Mouse (Mus musculus): ENCODE data around the gene Dnm2. TPM values are rescaled to one million over a fixed set of nuclear protein-coding genes. Genes with fewer than 3 reads are reported as not detected.

Dnm2 gene
- total RNA-seq, 4 experiments from 2014 or later = 29.3 to 39.1 (median 30.8) TPM

DNA sequence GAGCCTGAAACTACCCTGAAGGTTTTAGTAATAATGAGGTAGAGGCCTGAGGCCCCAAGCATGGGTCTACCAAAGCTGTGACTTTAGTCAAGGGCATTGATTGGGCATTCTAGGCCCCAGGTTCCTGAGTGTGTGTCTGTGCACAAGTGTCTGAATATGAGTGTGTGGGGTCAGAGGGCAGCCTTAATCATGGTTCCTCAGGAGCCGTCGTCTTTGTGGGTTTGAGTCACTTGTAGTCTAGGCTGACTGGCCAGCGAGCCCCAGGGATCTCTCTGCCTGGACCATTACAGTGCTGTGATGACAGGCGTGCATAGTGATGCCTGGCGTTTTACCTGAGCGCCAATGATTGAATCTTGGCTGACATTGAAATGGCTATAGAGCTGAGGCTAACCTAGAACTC is 3.5 kb downstream of the Dnm2 start:
- no peak for DNase-seq (ENCODE audit: low spot score in 2 of 2)

DNA sequence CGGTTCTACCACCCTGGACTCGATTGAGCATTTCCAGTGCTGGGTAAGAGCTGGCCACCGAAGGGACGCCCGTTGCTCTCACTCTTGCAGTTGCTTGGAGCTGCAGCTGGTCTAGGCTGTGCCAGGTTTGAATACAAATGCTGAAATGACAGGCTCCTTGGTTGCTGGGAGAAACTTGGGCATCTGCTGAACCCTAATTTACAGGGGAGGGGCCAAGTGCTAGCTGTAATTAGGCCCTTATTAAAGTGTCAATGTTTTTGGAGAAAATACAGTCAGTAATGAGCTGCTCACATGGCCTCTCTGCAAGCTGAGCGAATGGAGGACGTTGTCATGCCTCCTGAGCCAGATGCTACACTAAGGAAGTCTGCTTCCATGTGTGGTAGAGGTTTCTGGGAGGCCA is 6.0 kb downstream of the Dnm2 start:
- no peak for DNase-seq (ENCODE audit: low spot score in 2 of 2)

DNA sequence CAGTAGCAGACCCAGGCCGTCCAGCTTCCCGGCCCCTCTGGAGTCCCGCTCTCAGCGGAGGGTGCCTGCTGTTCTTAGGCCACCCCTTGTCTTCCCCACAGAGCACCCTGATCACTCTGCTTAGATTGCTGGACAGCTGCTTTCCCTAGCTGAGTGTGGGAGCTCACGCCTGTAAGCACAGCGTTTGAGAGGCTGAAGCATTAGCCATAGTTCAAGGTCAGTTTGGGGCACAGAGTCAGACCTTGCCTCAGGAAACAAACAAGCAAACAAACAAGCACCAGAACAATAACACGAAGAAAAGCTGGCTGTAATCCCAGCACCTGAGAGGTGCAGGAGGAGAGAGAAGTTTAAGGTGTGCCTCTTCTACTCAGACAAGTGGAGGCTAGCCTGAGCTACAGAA is 7.4 kb downstream of the Dnm2 start:
- no peak for DNase-seq (ENCODE audit: low spot score in 2 of 2)

DNA sequence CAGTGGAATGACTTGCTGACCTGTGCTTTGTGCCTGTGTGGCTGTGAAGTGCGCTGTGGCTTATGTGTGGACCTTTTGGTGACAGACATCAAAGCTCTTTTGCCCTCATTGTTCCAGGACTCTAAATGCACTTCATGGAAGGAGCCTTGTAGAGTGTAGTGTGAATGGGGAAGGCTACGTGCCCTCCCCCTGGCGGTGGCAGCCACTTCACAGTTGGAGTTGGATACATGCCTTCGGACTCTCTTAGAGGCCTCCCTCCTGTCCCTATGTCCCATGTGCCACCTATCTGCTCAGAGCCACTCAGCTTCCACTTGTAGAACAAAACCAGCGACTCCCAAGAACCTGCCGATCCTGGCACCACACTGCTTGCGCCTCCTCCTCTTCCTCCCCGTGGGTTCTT is 9.1 kb downstream of the Dnm2 start:
- DNase-seq (ENCODE audit: low spot score in 2 of 2) = no peak

DNA sequence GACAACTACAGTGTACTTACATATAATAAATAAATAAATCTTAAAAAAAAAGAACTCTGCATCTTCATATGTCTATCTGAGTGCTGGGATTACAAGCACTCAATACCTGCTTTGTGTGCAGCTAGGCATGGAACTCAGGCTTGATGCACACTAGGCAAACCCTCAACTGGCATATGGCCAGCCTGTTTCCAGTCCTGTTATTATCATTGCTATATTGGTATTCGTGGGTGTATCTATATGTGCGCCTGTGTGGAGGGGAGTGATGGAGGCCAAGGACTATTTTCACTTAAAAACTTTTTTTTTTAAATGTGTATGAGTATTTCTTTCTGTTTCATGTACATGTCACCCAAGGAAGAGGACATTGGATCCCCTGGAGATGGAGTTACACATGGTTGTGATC is 9.7 kb downstream of the Dnm2 start:
- no peak for DNase-seq (ENCODE audit: low spot score in 2 of 2)

DNA sequence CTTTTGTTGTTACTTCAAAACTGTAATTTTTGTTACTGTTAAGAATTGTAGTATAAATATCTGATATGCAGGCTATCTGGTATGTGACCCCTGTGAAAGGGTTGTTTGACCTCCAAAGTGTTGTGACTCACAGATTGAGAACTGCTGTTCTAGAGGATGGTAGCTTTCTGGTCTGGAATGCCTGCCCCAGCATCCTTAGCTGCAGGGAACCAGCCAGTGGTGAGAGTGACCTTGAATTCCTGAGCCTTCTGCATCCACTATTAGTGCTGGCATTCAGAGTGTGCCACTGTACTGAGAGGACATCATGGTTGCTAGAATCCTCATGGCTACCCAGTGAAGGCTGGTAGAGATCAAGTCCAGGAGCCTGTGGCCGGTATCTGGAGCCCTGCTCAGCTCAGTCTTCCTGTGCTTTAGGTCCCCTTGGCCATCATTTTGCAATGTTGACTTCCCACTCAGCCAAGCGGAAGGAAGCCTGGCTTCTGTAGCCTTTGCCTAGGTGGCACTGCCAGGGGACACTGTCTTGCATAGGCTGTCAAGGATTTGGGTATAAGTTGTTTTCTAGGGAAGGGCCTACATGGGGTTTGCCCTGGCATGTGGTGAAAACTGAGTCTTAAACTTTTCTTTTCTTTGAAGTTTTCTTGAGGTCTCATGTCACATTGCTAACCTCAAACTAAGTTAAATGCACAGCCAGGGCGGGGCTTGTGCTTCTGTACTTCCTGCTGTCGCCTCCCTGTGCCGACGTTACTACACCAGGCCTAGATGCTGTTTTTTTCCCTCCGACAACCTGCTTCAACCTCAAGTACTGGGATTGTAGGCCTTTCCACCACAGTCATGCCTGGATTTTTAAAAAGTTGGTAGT is 11.3 kb downstream of the Dnm2 start:
- no peak for DNase-seq (ENCODE audit: low spot score in 2 of 2)

DNA sequence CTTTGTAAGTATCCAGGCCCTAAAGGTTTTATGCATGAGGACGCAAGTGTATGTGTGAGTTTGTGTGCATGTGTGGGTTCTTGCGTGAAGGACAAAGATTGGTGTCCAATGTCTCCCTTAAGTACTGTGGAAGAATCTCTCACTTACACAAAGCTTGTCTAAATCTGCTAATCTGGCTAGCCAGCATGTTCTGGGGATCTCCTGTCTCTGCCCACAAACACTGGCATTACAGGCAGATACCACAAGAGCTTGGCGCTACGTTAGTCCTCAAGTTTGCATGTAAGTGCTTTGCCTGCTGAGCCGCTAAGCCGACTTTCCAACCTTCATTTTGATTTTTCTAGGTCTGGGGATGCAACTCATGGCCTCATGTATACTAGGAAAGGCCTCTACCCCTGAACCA is 12.9 kb downstream of the Dnm2 start:
- no peak for DNase-seq (ENCODE audit: low spot score in 2 of 2)

DNA sequence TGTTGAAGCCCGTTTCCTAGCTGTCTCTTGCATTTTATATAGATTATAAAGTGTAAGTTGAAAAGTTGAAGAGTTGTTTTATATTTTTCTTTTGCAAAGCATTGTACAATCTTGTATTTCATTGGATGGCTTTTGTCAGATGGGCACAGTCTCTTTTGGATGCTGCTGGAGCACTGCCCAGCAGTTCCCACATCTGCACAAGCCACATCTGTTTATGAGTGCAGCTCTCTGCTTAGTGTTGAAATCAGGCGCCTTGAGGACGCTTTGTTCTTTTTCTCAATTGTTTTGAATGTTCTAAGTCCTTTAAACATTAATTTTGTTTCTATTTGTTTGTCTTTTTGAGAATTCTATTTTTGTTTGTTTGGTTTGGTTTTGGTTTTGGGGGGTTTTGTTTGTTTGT is 13.5 kb downstream of the Dnm2 start:
- DNase-seq (ENCODE audit: low spot score in 2 of 2) = peak in 1 of 2 experiments; percentile 41

DNA sequence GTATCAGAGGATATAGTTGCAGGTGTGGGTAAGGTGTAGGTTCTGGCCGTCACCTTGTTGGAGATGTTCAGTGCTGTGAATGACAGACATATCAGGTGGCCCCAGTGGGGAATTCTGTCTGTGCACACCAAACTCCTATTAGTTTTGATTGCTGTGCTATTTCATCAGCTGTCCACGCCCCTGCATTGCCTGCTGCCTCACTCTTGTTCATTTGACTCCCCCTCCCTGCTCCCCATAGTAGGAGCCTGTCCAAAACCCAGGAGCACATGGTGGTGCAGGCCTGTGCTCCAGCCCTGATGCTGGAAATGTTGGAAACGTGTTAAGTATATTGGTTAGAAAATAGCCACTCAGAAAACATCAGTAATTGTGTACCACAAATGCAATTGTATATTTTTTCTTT is 14.7 kb downstream of the Dnm2 start:
- DNase-seq (ENCODE audit: low spot score in 2 of 2) = no peak

DNA sequence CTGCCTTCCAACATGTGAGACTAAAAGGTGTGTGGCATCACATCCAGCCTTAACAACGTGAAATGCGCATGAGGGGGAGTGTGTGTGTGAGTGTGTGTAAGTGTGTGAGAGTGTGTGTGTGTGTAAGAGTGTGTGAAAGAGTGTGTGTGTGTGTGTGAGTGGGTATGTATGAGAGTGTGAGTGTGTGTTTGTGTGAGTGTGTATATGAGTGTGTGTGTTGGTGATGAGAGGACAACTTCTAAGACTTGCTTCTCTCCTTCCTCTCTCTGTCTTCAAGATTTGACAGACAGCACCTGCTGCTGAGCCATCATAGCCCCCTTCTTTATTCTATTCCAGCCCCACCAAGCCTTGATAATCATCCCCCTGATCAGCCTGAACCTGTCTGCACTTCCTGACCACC is 15.2 kb downstream of the Dnm2 start:
- DNase-seq (ENCODE audit: low spot score in 2 of 2) = no peak

DNA sequence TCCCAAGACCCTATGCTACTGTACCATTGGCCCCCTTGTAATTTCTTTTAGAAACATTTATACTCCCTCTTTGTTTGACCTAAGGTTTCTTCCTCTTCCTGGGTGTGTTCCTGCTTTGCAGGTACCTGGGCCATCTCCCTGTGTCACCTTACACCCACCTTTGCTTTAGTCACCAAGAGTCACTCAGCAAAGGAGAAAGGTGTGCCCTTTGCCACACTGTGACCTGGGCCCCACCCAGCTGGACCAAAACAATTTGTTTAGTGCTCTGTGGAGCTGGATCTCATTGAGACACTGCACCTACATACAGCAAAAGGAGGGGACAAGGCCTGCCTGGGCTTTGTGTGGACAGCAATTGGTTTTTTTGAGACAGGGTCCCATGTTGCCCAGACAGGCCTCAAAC is 15.7 kb downstream of the Dnm2 start:
- no peak for DNase-seq (ENCODE audit: low spot score in 2 of 2)

DNA sequence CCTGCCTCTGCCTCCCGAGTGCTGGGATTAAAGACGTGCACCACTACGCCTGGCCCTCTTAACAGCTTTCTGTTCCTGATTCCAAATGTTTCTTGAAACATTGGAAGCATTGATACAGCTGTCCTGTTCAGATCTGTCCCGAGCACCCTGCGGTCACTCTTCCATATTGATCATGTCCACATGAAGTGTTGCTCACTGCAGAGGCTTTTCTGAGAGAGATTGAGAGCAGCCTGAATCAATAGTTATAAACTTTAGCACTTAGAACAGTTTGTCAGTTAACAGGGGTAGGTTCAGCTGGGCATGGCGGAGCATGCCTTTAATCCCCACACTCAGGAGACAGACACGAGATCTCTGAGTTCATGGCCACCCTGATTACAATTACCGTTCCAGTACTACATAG is 19.1 kb downstream of the Dnm2 start:
- no peak for DNase-seq (ENCODE audit: low spot score in 2 of 2)

DNA sequence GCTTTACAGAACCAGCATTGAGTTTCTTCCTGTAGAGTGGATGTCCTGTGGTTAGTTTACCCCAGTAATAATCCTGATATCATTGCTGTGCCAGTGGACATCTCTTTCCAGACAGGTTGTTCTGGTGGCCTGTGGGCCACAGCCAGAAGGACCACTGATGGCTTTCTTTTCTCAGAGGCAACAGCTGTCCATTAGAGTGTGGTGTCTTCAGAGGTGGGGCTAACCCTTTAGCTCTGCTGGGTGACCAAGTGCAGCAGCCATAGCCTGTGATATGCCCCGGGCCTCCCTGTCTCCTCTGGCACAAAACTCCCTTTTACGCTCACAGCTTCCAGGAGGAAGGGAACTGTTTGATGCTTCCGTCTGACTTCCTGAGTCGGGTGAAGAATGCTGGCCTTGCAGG is 19.9 kb downstream of the Dnm2 start:
- DNase-seq (ENCODE audit: low spot score in 2 of 2) = no peak

DNA sequence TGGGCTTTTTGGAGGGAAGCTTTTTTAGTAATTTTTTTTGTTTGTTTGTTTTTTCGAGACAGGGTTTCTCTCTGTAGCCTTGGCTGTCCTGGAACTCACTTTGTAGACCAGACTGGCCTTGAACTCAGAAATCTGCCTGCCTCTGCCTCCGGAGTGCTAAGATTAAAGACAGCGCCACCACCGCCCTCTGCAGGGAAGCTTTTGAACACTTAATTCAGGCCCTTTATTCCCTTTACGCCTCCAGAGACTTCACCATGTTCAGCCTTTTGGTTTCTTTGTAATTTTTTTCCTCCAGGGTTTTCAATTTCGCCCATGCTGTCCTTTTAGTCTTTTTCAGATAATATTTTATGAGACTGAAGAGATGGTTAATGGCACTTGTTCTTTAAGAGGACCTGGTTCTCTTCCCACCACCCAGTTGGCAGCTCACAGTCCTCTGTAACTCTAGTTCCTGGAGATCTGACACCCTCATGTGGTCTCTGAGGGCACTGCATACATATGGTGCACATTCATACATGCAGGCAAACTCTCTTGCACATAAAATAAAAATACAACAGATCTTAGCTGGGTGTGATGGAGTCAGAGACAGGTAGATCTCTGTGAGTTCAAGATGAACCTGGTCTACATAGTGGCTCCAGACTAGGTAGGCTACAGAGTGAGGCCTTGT is 20.5 kb downstream of the Dnm2 start:
- no peak for DNase-seq (ENCODE audit: low spot score in 2 of 2)

DNA sequence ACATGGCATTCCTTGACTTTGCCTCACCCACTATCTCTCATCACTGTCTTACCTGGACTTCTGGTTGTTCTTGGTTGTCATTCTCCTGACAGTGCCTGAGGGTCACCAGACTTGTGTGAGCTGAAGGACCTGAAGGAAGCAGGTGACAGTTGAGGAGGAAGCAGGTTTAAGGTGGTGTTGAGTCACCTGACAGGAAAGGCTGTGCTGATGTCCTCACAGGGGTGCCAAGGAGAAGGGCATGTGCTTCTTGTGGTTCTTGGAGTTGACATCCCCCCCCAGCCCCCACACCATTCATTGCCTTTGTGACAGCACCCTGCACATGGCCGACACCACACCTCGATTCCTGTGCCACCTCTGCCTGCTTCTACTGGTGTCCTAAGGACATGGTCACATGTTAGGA is 23.1 kb downstream of the Dnm2 start:
- no peak for DNase-seq (ENCODE audit: low spot score in 2 of 2)

DNA sequence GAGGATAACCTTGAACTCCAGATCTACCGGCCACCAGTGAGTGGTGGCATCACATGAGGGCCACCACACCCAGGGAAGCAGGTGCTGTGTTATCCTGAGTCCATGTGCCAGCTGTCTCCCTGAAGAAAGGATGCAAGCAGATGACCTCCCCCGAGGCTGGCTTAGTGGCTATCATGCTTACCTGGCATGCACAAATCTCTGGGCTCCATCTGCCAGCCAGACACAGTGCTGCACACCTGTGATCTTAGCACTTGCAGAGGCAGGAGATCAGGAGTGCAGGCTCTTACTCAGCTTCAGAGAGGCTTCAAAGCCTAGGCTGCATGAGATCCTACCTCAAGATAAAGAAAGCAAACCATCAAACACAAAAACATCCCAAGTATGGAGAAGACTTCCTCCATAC is 25.0 kb downstream of the Dnm2 start:
- DNase-seq (ENCODE audit: low spot score in 2 of 2) = no peak

DNA sequence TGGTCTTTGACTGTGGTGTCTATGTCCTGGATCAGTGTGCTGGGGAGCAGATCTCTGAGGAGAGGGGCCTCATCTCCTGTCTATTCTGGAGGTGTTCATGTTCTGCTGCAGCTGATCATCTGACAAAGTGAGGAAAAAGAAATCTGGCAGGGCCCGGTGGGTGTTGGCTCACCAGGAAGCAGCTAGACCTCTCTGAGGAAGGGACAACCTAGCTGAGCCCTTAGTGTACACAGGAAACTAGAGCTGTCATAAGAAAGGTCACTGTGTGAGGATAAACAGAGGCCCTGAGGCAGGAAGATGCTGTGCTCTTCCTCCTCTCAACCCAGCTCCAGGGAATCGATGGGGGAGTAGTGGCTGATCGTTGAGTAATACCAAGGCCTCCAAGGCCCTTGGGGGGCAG is 25.6 kb downstream of the Dnm2 start:
- DNase-seq (ENCODE audit: low spot score in 2 of 2) = no peak

DNA sequence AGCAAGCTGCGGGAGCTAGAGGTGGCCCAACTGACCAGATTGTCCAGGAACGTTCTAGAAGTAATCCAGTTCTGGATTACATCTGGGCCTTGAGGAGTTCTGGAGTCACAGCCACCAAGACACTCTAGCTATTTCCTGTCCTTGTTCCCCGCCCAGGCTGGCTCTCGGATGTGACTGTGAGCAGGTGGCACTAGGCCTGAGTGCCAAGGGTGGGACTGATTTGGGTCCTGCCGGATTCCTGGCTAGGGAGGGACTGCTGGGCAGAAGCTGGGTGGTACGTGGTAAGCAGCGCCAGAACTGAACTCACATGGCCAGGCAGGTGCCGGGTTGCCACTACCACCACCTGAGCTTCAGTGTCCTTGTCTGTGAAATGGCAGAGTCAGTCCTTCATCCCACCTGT is 26.7 kb downstream of the Dnm2 start:
- DNase-seq (ENCODE audit: low spot score in 2 of 2) = peak in 1 of 2 experiments; percentile 27

DNA sequence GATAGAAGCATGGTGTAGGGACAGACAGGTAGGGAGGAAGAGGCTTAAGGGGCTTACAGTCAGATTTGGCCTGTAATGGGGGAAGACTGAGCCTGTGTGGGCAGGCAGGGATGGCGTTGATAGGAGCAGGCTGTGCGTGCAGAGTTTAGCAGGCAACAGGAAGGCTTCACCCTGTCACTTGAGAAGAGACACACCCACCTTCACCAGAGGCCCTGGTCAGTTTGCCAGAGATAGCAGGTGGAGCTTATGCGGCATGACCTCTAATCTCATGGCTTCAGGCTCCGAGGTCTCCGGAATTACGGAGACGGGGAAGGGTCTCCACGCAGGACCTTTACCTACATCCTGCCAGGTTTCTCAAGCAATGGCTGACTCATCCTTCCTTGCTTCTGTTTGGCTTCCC is 27.2 kb downstream of the Dnm2 start:
- peak; percentile 47 to 55 for DNase-seq (ENCODE audit: low spot score in 2 of 2)

DNA sequence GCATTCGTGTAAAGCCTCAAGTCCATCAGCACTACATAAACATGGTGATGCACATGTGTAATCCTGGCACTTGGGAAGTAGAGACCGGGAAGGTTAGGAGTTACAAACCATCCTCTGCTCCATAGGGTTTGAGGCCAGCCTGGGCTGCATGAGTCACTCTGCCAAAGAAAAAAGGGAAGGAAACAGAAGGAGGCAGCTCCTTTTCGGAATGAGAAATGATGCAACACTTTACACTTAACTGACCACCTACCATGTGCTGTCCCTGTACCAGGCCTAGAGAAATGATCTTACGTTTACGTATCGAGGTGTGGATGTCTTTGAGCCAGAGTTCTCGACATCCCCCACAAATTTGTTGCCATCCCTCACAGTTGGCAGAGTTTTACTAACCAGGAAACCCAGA is 28.3 kb downstream of the Dnm2 start:
- DNase-seq (ENCODE audit: low spot score in 2 of 2) = no peak

DNA sequence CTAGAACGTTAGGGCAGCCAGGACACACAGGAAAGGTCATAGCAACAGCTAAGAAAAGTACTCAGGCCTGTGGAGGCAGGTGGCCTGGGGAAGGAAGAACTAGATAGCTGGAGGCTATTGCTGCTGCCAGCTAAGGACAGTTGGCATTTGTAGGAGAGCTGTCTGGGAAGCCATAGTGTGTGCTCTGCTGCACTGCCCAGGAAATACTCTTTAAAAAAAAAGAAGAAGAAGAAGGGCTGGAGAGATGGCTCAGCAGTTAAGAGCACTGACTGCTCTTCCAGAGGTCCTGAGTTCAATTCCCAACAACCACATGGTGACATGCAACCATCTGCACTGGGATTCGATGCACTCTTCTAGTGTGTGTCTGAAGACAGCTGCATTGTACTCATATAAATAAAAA is 28.8 kb downstream of the Dnm2 start:
- no peak for DNase-seq (ENCODE audit: low spot score in 2 of 2)

DNA sequence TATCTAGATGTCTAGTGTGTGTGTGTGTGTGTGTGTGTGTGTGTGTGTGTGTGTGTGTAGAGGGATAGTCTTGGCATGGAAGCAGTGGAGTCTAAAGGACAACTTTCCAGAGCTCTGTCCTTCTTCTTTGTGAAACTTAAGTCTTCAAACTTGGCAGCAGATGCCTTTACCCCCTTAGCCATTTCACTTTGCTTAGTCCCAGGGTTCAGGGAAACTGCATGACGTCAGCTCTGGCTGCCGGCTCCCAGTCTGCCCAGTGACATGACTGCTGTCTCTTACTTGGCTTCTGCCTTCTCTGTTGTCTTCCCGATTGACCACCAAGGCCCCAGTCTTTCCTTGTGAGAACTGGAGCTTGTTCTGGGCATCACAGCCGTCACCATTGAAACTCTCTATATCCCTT is 29.8 kb downstream of the Dnm2 start:
- DNase-seq (ENCODE audit: low spot score in 2 of 2) = no peak

DNA sequence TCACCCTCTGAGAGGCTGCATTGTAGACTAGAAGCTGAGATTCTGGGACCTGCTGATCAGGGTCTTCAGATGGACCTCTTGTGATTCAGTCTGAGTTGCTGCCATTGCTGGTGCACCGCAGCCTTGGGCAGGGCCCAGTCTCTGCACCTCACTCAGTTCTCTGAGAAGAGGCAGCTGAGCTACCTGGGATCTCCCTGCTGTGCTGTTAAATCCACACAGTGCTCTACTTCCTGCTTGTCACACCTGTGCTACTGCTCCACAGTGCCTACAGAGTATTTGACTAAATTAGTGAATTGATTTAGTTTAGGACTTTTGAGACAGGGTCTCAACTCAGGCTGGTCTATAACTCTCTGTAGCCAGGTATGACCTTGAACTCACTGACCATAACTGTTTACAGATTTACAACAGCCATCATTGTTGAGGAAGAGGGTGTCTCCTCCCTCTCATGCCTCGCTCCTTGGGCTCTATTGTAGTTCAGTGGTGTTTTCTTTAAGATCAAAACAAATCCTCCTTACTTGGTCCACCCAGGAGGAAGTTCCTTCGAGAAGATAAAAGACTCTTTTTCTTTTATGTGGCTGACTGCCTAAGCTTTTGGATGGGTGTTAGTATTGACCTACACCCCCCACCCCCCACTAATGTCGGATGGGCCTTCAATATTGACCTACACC is 30.5 kb downstream of the Dnm2 start:
- DNase-seq (ENCODE audit: low spot score in 2 of 2) = no peak

Measured in gastrocnemius, adult 8-10 months (tissue).